Mouse (Mus musculus) right cerebral cortex, postnatal 4 days (tissue): ENCODE measurements around the gene Atxn7l2.

Experiments
- DNase-seq: peaks from one replicate; pipeline ENCODE4 v3.0.0-alpha.2; 2022

Gene Atxn7l2

DNA sequence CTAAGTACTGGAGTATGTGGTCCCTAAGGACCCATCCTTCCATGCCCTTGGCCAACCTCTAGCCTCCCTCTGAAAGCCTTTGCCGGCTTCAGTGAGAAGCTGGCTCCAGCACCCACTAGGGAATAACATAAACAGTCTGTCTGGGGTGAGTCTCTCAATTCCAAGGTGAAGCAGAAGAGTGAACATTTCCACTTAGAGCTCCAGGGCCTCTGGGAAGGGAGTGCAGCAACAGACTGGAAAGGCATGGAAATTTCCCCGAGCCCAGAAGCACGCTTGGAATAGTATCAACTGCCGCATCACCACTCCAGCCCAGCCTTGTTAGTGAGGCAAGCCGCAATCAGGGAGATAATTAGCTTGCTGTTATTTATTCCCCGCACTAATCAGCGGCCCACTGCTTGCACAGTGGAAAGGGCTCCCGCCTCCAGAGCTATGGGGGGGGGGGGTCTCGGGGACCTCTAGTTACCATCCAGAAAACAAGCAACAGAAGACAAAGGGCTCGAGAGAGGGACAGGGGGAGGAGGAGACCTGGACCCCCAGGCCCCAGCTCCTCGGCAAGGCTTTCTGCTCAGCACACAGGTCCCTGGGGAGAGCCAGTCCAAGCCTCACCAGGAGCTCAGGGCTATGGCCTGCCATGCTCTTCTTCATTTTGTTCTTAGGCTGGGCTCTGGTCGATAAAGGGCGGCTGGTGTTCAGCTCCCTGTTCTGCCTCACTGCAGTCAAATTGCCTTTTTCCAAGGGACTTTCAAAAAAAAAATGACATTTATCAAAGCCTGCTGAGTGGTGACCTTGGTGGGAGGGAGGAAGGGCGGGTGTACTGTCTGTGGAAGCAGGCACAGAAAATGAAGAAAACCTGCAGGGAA, 35.8 kb downstream of the Atxn7l2 start:
- peak; percentile 68 for DNase-seq

DNA sequence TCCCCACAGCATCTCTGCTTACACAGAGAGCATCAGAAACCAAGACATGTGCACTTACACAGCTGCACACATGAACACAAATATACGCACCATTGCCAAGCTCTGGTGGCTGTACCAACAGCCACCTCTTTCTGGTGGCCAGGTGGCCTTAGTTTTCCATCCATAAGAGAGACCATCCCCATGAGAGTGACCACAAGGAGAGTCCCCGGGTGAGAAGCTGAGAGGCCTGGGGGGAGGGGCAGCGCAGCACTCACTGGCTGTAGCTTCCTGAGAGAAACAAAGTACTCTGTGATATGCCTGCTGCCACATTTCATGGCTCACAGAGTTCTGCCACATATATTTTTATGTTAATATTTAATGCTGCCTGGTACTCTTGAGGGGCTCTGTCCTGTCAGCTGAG, 41.5 kb downstream of the Atxn7l2 start:
- no peak for DNase-seq

DNA sequence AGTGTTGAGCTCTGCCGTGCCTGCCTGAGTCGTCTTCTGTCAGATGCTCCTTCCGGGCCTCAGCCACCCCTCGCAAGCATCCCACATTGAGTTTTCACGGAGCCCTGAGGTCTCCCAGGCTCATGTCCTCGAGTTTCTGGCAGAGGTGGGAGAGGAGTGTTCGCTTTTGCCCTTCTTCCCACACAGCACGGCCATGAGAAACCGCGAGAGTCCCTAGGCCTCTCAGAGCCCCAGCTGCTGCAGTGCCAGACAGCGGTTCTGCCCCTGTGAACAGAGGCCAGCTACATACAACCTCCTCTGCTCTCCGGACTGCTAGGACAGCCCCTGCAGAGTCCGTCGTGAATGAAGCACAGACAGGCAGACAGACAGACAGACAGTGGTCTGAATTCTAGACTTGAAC, 43.2 kb downstream of the Atxn7l2 start:
- DNase-seq: no peak

DNA sequence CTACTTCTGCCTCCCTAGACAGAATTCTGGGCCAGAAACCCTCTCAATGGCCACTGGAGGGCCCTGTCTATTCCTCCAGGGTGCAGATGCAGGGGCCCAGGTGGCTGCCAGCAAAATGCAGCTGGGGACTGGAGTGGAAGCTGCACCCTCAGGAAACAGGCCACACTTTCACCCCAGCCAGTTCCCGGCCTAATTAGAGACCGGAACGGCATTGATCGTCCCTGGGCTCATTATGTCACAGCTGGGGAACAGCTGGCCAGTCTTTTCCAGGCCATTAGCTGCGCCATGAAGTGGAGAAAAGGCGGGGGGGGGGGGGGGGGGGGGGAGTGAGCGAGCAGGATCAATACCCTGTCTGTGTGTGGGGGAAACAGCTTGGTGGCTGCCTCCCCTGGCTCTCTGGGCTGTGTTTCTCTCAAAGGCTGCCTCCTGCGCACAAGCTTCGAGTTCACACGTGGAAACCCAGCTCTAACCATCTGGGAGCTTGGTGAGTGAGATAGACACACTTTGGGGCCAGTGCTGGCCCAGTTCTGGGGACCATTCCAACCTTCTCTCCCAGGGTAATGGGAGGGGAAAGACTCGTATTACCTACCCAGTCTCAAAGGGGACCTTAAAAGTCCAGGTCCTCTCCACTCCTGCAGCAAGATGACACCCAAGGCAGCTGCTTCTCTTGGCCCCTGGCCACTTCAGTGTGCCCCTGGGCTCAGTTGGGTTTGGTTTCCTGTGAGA, 44.1 kb downstream of the Atxn7l2 start:
- DNase-seq: peak; percentile 50

DNA sequence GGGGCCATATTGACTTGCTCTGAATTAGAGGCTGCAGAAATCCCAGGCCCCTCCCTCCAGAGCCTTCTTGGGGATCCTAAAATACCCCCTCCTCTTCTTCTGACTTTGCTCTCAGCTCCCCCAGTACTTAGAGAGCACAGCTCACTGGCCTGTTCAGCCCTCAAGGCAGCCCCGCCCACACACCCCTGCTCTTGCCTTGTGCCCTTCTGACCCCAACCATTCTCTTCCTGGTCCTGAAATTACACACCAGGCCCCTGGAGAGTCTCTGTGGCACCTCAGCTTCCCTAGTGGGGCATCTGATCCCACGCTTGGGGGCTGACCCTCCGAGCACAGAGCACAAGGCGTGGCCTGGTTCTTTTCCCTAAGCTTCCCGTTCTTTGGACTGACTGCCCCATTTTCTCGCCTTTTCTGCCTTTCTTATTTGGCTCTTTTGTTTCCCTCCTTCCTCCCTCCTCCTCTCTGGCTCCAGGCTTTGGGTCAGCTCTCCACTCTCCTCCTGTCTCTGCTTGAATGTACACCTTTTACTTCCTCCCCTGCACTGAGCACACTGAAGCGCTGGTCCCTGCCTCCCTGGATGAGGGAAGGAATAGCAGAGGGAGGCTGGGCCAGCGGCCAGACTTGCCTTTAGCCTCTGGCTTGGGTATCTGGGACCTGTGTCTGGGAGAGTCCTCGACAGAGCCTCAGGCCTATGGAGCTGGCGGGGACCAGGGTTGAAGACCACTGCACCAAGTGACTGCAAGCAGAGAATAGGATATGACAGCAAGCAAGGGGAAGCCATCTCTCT, 45.0 kb downstream of the Atxn7l2 start:
- DNase-seq: no peak

DNA sequence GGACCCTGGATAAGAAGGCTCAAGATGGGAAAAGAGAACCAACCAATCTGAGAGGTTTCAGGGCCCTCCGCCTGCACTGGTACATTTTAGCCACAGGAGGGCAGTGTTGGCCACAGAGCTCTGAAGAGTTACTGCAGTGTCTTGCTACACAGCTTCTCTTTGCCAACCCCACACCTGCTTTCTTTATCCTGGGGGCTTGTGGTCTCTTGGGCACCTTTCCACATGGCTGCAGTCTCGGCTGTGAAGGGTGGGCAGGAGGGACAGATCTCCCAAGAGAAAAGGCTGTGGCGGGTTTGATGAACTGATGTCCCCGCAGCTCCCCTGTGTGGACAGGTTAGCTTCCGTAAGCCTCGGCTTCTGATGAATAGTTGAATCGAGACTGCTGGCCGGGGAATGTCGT, 45.9 kb downstream of the Atxn7l2 start:
- peak; percentile 81 for DNase-seq

DNA sequence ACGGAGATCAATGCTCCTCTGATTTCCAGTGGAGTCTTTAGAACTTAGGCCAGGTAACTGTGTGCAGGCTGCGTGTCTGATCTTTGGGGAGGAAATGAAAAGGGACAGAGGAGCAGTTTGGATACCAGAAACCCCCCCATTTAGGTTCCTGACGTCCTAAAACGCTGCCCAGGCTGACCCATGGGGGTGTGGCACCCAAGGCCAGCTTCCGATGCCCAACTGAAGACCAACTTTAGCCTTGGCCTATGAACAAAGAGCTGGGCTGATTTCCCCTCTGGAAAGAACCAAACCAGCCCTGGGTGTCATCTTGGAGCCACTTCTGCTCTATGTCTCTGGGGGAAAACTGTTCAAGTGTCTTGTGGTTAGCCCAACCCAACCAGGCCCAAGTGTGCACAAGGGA, 46.6 kb downstream of the Atxn7l2 start:
- DNase-seq: no peak

DNA sequence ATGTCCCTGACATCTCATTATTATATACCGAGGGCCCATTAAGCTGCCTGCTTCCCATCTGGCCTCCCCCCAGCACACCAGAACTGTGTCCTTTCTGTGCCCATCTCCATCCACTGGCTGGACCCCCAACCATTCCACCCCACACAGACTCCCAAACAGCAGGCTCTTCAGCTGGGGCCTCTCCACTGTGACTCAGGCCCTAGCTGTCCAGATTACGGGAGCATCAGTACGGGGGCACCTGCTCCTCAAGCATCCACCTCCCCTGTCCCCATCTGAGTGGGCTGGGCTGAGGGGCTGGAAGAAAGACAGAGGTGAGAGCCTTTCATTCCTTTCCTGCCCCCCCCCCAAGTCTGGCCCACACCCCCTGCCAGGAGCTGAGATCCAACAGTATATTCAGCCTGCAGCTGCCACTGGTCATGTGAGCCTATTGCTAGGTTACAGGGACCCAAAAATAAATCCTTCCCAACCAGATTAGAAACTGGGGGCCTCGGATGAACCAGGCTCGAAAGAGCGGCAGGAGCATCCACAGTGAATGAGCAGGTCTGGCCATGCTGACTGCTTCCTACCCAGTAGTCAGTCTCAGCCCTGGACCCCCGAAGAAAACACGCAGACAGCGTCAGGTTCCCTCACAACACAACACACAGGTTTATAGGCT, 52.2 kb downstream of the Atxn7l2 start:
- peak; percentile 47 for DNase-seq

DNA sequence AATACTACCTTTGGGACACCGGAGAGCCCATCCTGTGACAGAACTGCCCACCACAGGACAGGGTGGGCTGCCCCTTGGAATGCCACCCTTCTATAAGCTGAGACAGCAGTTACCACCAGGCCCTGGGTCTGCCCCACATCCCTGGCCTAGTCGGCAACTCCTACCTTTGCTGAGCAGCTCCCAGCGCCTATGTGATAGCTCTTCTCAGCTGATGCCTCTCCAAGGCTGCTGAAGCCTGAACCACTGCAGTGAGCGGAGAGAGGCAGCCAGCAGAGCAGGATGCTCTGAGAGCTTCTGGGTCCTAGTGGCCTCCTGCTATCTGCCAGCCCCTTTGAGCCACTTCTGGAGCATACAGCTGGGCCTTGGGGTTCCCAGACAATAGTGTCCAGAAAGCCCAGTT, 56.1 kb downstream of the Atxn7l2 start, which contains the start of gene Gpr61:
Gene Gpr61 (minus strand): TSS at position 227 of the 400 bp plus-strand sequence.
- DNase-seq: peak; percentile 54

DNA sequence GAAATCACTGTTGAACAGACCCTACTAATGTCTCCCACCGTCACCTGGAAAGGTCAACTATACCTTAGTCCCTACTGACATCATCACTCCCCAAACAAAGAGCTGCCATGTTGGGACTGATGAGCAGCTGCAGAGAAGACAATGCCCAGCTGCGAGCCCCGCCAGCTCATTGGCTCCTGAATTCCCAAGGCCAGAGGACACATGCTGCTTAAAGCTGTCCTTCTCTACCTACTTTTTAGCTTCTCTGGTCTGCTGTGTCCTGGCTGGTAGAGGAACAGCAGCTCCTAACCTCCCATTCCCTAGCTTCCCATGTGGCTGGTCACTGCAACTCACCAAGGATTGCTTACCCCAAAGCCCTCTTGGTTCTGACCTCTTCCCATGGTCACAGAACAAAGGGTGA, 58.4 kb downstream of the Atxn7l2 start:
- no peak for DNase-seq
